Mouse (Mus musculus): Measurements from ENCODE around the gene Mag. TPM values are rescaled to one million over a fixed set of nuclear protein-coding genes. Genes with fewer than 3 reads are reported as not detected.

The Mag gene
- polyA plus RNA-seq, 1 experiment from 2014 or later, result 0.14 TPM

DNA sequence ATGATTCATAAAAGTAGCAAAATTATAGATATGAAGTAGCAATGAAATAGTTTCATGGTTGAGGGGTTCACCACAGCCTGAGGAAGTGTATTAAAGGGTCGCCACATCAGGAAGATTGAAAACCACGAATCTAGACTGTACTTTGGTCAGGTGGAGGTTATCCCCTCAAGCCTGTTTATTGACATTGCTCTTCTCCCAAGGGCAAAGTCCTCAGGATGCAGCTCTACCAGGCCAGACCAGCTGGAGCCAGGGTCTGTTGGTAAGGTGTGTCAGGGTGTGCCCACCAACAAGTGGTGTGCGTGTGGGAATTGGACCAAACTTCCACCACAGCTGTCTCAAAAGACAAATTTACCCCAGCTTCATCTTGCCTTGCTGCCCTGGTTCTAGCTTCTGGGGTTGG, 19.5 kb downstream of the Mag start:
- H3K36me3 ChIP-seq, result no peaks in the 10 kb centered on the region
- H3K4me1 ChIP-seq (replicated peaks), result peaks cover 2% of the 10 kb centered on the region; the same call in 1 of the 2 replicates
- H3K4me3 ChIP-seq, result no peak overlapping the region
- H3K4me2 ChIP-seq, result no peak overlapping the region
- no peak overlapping the region for H3K27ac ChIP-seq
- no peak overlapping the region for H3K9ac ChIP-seq
- H3K27me3 ChIP-seq, result no peaks in the 10 kb centered on the region
- no peaks in the 10 kb centered on the region for H3K9me3 ChIP-seq (replicated peaks)
- WGBS, result 78% methylated on average over 3 of the region's 3 CpGs
- ATAC-seq (replicated peaks; ENCODE audit: insufficient number of reproducible peaks, insufficient read depth, low FRiP score, low read depth), result no peak

DNA sequence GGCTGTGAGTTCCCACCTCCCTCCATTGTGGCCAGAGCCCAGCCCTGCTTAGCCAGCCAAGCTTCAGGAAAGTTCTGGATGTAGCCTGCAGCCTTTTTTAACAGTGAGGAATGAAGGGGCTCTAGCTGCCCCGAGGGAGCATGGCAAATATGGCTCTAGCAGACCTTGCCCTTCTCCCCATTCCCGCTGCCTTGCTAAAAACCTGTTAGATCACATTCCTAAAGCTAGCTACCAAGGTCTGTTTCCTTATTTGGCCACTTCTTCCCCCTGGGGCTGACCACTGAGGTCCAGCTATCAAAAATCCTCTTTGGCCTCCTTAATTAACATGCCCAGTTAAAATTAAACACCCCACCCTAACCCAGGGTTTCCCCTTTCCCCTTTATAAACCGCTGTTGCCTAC, 22.2 kb downstream of the Mag start:
- H3K27me3 ChIP-seq, result no peaks in the 10 kb centered on the region

DNA sequence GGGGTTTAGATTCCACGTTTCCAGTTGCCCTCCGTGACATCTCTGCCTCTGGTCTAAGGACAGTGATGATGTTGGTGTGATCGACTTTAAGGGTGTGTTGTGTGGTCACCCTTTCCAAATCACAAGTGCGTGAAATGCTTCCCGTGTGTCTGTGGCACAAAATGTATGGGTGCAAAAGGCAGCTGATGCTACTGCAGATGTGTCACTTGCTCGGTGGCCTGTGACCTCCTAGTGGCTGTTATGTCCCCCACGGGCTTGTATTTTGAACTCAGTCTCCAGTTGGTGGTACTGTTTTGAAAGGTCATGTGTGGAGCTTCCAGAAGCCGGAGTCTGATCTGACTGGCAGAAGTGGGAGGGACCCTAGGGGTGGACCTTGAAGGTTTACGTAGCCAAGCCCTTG, 22.9 kb downstream of the Mag start:
- no peak for ATAC-seq (replicated peaks; ENCODE audit: insufficient number of reproducible peaks, insufficient read depth, low FRiP score, low read depth)
- 82% methylated on average over 9 of the region's 9 CpGs for WGBS
- Histone ChIP-seq H3K4me1 (replicated peaks) (peaks cover 2% of the 10 kb centered on the region; the same call in 1 of the 2 replicates), H3K27me3 (no peaks in the 10 kb centered on the region), H3K9me3 (replicated peaks) (no peaks in the 10 kb centered on the region), H3K36me3 (no peaks in the 10 kb centered on the region), H3K27ac (no peak overlapping the region), H3K4me2 (no peak overlapping the region), H3K9ac (no peak overlapping the region), H3K4me3 (no peak overlapping the region)

More for the DNA sequence above, 22.2 kb downstream of the Mag start:
- WGBS, result 48% methylated on average over 3 of the region's 3 CpGs
- no peaks in the 10 kb centered on the region for H3K9me3 ChIP-seq (replicated peaks)
- no peaks in the 10 kb centered on the region for H3K36me3 ChIP-seq
- no peak overlapping the region for H3K4me3 ChIP-seq
- no peak overlapping the region for H3K4me2 ChIP-seq
- H3K27ac ChIP-seq, result no peak overlapping the region
- ATAC-seq (replicated peaks; ENCODE audit: insufficient number of reproducible peaks, insufficient read depth, low FRiP score, low read depth), result no peak
- peaks cover 2% of the 10 kb centered on the region; the same call in 1 of the 2 replicates for H3K4me1 ChIP-seq (replicated peaks)
- H3K9ac ChIP-seq, result no peak overlapping the region

DNA sequence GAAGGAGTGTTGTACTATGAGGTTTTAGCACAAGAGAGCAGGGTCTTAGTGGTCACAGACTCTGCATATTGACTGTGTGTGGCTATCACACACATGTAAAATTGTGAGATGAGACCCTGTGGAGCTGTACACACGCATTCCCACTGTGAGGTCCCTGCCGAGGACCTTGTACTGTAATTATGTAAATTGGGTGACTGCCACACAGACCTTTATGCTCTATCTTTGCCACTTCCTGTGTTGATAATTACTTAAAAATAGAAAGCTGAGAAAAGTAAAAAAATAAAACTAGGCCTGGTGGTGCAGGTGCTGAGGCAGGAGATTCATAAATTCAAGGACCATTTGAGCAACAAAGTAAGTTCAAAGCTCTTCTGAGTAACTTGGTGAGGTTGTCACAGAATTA, 24.0 kb downstream of the Mag start:
- Histone ChIP-seq H3K9me3 (replicated peaks) (no peaks in the 10 kb centered on the region), H3K36me3 (no peaks in the 10 kb centered on the region), H3K9ac (no peak overlapping the region), H3K4me1 (replicated peaks) (peaks cover 2% of the 10 kb centered on the region; the same call in 1 of the 2 replicates), H3K27me3 (no peaks in the 10 kb centered on the region), H3K4me2 (no peak overlapping the region), H3K4me3 (no peak overlapping the region), H3K27ac (no peak overlapping the region)
- WGBS, result 40% methylated on average over 2 of the region's 2 CpGs
- ATAC-seq (replicated peaks; ENCODE audit: insufficient number of reproducible peaks, insufficient read depth, low FRiP score, low read depth), result no peak

GRCm38 (mm10) chr7:30888786-30889185, 25.9 kb downstream of the Mag start:
- Histone ChIP-seq H3K9me3 (replicated peaks) (no peaks in the 10 kb centered on the region), H3K4me1 (replicated peaks) (peaks cover 2% of the 10 kb centered on the region; the same call in 1 of the 2 replicates), H3K4me2 (no peak overlapping the region), H3K27me3 (no peaks in the 10 kb centered on the region), H3K9ac (no peak overlapping the region), H3K4me3 (no peak overlapping the region), H3K36me3 (no peaks in the 10 kb centered on the region), H3K27ac (no peak overlapping the region)
- WGBS, result 78% methylated on average over 7 of the region's 7 CpGs
- ATAC-seq (replicated peaks; ENCODE audit: insufficient number of reproducible peaks, insufficient read depth, low FRiP score, low read depth), result no peak

DNA sequence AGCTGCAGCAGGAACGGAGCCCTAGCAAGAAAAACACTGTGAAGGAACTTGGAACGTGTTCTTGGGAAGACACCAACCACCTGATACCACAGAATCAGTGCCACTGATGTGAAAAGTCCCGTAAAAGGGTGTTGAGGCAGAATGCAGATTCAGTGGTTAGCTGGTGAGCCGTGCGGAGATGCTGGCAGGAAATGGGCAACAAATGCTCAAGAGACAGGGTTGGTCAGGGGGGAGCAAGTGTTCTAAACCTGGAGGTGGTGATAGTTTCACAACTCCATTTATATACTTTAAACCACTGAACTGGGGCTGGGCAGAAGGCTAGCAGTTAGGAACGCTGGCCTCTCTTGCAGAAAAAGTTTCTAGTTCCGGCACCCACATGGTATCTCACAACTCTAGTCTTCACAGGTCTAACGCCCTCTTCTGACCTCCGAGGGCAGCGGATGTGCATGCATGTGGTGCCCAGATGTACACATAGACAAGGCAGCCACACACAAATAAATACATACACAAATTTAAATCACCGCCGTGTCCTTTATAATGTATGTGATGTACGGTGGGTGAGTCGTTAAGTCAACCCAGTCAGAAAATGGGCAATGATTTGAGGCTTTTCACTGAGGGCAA, 27.0 kb downstream of the Mag start:
- WGBS, result 79% methylated on average over 14 of the region's 14 CpGs
- peaks cover 2% of the 10 kb centered on the region; the same call in 1 of the 2 replicates for H3K4me1 ChIP-seq (replicated peaks)

DNA sequence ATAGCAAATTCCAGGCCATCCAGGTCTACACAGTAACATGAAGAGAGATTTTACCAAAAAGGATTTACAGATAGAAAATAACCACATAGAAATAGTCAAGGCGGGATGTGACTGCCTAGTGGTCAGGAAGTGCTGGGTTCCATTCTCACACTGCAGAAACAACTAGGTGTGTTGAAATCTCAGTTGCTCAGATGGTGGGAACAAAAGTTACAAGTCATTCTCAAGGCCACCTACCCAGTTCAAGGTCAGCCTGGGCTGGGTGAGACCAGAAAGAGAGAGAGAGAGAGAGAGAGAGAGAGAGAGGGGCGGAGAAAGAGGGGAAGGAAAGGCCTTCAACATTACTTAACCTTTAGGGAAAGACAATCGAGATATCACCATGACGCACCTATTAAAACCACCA, 27.8 kb downstream of the Mag start:
- H3K4me1 ChIP-seq (replicated peaks), result peaks cover 2% of the 10 kb centered on the region; the same call in 1 of the 2 replicates
- WGBS, result 77% methylated on average over 4 of the region's 4 CpGs
- no peaks in the 10 kb centered on the region for H3K36me3 ChIP-seq
- no peaks in the 10 kb centered on the region for H3K27me3 ChIP-seq
- H3K9ac ChIP-seq, result no peak overlapping the region
- no peak overlapping the region for H3K4me2 ChIP-seq
- no peak for ATAC-seq (replicated peaks; ENCODE audit: insufficient number of reproducible peaks, insufficient read depth, low FRiP score, low read depth)
- H3K27ac ChIP-seq, result no peak overlapping the region
- no peak overlapping the region for H3K4me3 ChIP-seq
- H3K9me3 ChIP-seq (replicated peaks), result no peaks in the 10 kb centered on the region

More for the DNA sequence above, 27.0 kb downstream of the Mag start:
- Histone ChIP-seq H3K4me2 (no peak overlapping the region), H3K27ac (no peak overlapping the region), H3K9me3 (replicated peaks) (no peaks in the 10 kb centered on the region), H3K36me3 (no peaks in the 10 kb centered on the region), H3K27me3 (no peaks in the 10 kb centered on the region), H3K9ac (no peak overlapping the region), H3K4me3 (no peak overlapping the region)
- ATAC-seq (replicated peaks; ENCODE audit: insufficient number of reproducible peaks, insufficient read depth, low FRiP score, low read depth), result no peak

DNA sequence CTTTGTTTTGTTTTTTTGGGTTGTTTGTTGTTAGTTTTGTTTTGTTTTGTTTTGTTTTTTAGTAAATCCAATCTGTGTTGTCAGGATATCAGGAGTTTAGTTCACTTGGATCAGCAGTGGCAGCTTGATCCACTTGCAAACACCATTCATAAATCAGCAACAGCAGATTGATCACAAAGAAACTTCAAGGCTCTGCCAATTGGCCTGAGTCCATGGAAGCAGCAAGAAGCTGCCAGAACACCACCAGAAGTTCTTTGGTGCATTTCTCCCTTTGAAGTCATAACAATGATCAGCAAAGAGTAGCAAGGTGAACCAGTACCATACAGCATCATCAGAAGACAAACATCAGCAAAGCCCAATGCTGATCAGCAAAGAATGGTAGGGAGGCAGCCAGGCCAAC, 30.6 kb downstream of the Mag start:
- H3K4me3 ChIP-seq, result no peak overlapping the region
- no peaks in the 10 kb centered on the region for H3K9me3 ChIP-seq (replicated peaks)
- ATAC-seq (replicated peaks; ENCODE audit: insufficient number of reproducible peaks, insufficient read depth, low FRiP score, low read depth), result no peak
- H3K27me3 ChIP-seq, result no peaks in the 10 kb centered on the region
- no peak overlapping the region for H3K9ac ChIP-seq
- no peak overlapping the region for H3K27ac ChIP-seq
- no peaks in the 10 kb centered on the region for H3K4me1 ChIP-seq (replicated peaks)
- H3K36me3 ChIP-seq, result no peaks in the 10 kb centered on the region
- no peak overlapping the region for H3K4me2 ChIP-seq

DNA sequence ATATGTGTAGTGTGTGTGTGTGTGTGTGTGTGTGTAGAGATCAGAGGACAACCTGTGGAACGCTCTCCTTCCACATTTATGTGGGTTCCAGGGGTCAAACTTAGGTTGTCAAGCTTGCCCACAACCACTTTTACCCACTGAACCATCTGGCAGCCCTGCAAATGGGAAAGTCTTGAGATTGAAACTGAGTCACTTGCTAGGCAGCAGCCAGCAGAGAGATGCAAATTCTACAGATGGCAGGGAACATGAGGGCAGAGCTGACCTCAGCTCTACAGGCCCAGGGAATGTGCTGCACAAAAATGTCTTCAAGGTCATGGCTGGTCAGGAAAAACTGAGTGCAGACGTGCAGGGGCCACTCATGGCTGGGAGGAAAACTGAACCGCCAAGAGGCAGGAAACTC, 33.3 kb downstream of the Mag start:
- no peak overlapping the region for H3K9ac ChIP-seq
- no peak overlapping the region for H3K27ac ChIP-seq
- no peaks in the 10 kb centered on the region for H3K36me3 ChIP-seq
- no peak overlapping the region for H3K4me3 ChIP-seq
- H3K4me1 ChIP-seq (replicated peaks), result no peaks in the 10 kb centered on the region
- WGBS, result 67% methylated on average over 3 of the region's 3 CpGs
- no peak for ATAC-seq (replicated peaks; ENCODE audit: insufficient number of reproducible peaks, insufficient read depth, low FRiP score, low read depth)
- no peak overlapping the region for H3K4me2 ChIP-seq
- no peaks in the 10 kb centered on the region for H3K9me3 ChIP-seq (replicated peaks)
- no peaks in the 10 kb centered on the region for H3K27me3 ChIP-seq

- WGBS, result 51% methylated on average over 7 of the region's 7 CpGs
- Histone ChIP-seq H3K9ac (no peak within 1 kb of the TSS), H3K4me2 (no peak within 1 kb of the TSS), H3K9me3 (replicated peaks) (no peaks in the 10 kb centered on the region), H3K4me1 (replicated peaks) (no peaks in the 10 kb centered on the region), H3K27me3 (no peaks in the 10 kb centered on the region; the same call in 1 of the 2 replicates), H3K4me3 (no peak within 1 kb of the TSS), H3K27ac (no peak within 1 kb of the TSS), H3K36me3 (no peaks in the 10 kb centered on the region)
- no peak for ATAC-seq (replicated peaks; ENCODE audit: insufficient number of reproducible peaks, insufficient read depth, low FRiP score, low read depth)
These were observed 34.5 kb downstream of the Mag start, which contains the start of gene Cd22 for GRCm38 (mm10) chr7:30880176-30880575. TSS of gene Cd22 (minus strand) at chr7:30880342.

GRCm38 (mm10) chr7:30878950-30879349, 35.7 kb downstream of the Mag start:
- H3K9ac ChIP-seq, result no peak overlapping the region
- no peaks in the 10 kb centered on the region for H3K9me3 ChIP-seq (replicated peaks)
- peaks cover 1% of the 10 kb centered on the region for H3K27me3 ChIP-seq
- no peak overlapping the region for H3K27ac ChIP-seq
- H3K4me2 ChIP-seq, result no peak overlapping the region
- no peaks in the 10 kb centered on the region for H3K36me3 ChIP-seq
- no peak for ATAC-seq (replicated peaks; ENCODE audit: insufficient number of reproducible peaks, insufficient read depth, low FRiP score, low read depth)
- H3K4me1 ChIP-seq (replicated peaks), result no peaks in the 10 kb centered on the region
- H3K4me3 ChIP-seq, result no peak overlapping the region
- WGBS, result 77% methylated on average over 6 of the region's 6 CpGs

GRCm38 (mm10) chr7:30873083-30873482, 41.6 kb downstream of the Mag start:
- 23% methylated on average over 15 of the region's 15 CpGs for WGBS
- H3K9ac ChIP-seq, result no peak overlapping the region
- H3K4me1 ChIP-seq (replicated peaks), result no peaks in the 10 kb centered on the region
- no peak for ATAC-seq (replicated peaks; ENCODE audit: insufficient number of reproducible peaks, insufficient read depth, low FRiP score, low read depth)
- H3K36me3 ChIP-seq, result no peaks in the 10 kb centered on the region
- no peak overlapping the region for H3K4me3 ChIP-seq
- peaks cover 20% of the 10 kb centered on the region for H3K27me3 ChIP-seq
- no peak overlapping the region for H3K27ac ChIP-seq
- no peaks in the 10 kb centered on the region for H3K9me3 ChIP-seq (replicated peaks)
- peak overlapping the region; percentile 38 for H3K4me2 ChIP-seq
